Mouse (Mus musculus) limb, embryonic 14.5 days (tissue): ENCODE data around the gene Slc39a11. TPM values are rescaled to one million over a fixed set of nuclear protein-coding genes. Genes with fewer than 3 reads are reported as not detected.

Experiments used
- ATAC-seq: fragments of 200-750 bp; cut with Nextera tagmentation; 2 replicates; pipeline ENCODE4 v1.8.0; 2017; ENCODE audit warnings: low read depth, moderate number of reproducible peaks, moderate TSS enrichment; ENCODE audit not compliant: low FRiP score
- DNase-seq: peaks from one replicate; pipeline ENCODE4 v3.0.0-alpha.2; 2015; ENCODE audit warnings: low spot score
- H3K27ac ChIP-seq: fragments of 300-500 bp; sonication (generic); replicated peaks from 2 replicates; pipeline ENCODE4 v1.5.1; 2014; ENCODE audit warnings: low read depth, mild to moderate bottlenecking, low read length, moderate library complexity, mixed read lengths
- H3K27me3 ChIP-seq: fragments of 300-500 bp; sonication (generic); 2 replicates; pipeline ENCODE4 v1.6.1; 2014; ENCODE audit warnings: low read length, mixed read lengths; ENCODE audit not compliant: control insufficient read depth, insufficient read depth
- H3K36me3 ChIP-seq: fragments of 300-500 bp; sonication (generic); 2 replicates; pipeline ENCODE4 v1.6.1; 2014; ENCODE audit warnings: mild to moderate bottlenecking, low read length, moderate library complexity, mixed read lengths; ENCODE audit not compliant: control insufficient read depth, insufficient read depth
- H3K4me1 ChIP-seq: fragments of 300-500 bp; sonication (generic); 2 replicates; pipeline ENCODE4 v1.6.1; 2014; ENCODE audit warnings: antibody characterized with exemption, low read length, mixed read lengths; ENCODE audit not compliant: control insufficient read depth, insufficient read depth
- H3K4me2 ChIP-seq: fragments of 300-500 bp; sonication (generic); replicated peaks from 2 replicates; pipeline ENCODE4 v1.6.1; 2014; ENCODE audit warnings: low read depth, mild to moderate bottlenecking, low read length, moderate library complexity; ENCODE audit not compliant: severe bottlenecking
- H3K4me3 ChIP-seq: fragments of 300-500 bp; sonication (generic); replicated peaks from 2 replicates; pipeline ENCODE4 v1.5.1; 2014; ENCODE audit warnings: low read length
- H3K9ac ChIP-seq: fragments of 300-500 bp; sonication (generic); 2 replicates; pipeline ENCODE4 v1.6.1; 2014; ENCODE audit warnings: mild to moderate bottlenecking, low read depth, low read length, moderate library complexity; ENCODE audit not compliant: severe bottlenecking
- H3K9me3 ChIP-seq: fragments of 300-500 bp; sonication (generic); 2 replicates; pipeline ENCODE4 v1.6.1; 2016; ENCODE audit warnings: low read length; ENCODE audit not compliant: control insufficient read depth
- POLR2A ChIP-seq: fragments of 200-500 bp; IDR thresholded peaks from 2 replicates; pipeline ENCODE4 v1.8.0; 2012; ENCODE audit warnings: inconsistent platforms, mild to moderate bottlenecking, moderate library complexity, borderline replicate concordance; ENCODE audit not compliant: insufficient read depth, insufficient read length; ENCODE audit errors: extremely low read depth
- WGBS: fragments of 180-500 bp; shearing (Covaris S2); extraction: QIAGEN DNeasy Blood & Tissue Kit; methylation state at CpG from one replicate; pipeline ENCODE4 v1.1.7; 2014; 5-methylcytosine and 5-hydroxymethylcytosine counted together
- polyA plus RNA-seq, 2 experiments: library from polyadenylated mRNA; depleted of rRNA in 1 of 2; stranded (reverse) in 1 of 2; unstranded in 1 of 2; fragments of >200 nt; fragmentation: Nextera tagmentation in 1 of 2; extraction: Ambion mirVana in 1 of 2; gene quantifications; 2 replicates each; pipeline versions ENCODE4 v1.2.1 to v1.2.3; 2012 to 2014

The Slc39a11 gene
- polyA plus RNA-seq, 2 experiments = 17.2 to 24.5 TPM

DNA sequence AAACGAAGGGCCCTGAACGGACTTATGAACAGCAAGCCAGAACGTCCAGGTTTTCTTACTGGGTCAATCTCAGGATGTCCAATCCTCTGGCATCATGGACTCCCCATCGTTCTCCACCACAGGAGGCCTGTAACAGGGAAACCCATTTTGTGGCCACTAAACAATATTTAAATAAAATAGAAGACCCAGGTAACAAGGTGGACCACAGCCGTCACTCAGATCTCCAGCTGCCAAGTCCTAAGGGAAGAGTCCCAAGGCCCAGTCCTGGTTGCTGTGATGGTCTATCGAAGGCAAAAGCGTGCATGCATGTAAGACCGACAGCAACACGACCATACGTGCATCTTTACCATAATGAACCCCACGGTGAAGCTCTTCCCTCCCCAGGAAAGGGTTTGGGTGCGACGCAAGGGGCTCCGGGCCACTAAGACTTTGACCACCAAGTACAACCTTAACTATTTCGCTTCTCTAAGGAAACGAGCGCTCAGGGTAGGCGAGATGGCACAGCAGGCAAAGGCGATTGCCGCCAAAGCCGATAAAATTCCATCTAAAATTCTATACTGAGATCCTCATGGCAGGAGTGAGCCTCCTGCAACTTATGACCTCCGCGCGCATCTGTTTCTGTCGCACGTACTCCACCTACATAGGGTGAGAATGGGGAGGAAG lies 1.1 kb downstream of the Slc39a11 start, which contains the start of gene Cog1:
Gene Cog1, plus strand, starts transcription at position 480 of the 663 bp plus-strand sequence.
- H3K36me3 ChIP-seq = peaks cover 24% of the 10 kb centered on the region
- no peak for ATAC-seq
- no peaks in the 10 kb centered on the region for H3K27me3 ChIP-seq
- H3K4me2 ChIP-seq = peak within 1 kb of the TSS; percentile 72
- H3K4me1 ChIP-seq = peaks cover 18% of the 10 kb centered on the region
- peak within 1 kb of the TSS; percentile 95 for H3K9ac ChIP-seq
- 41% methylated on average over 26 of the region's 26 CpGs for WGBS
- no peak for TF ChIP-seq POLR2A
- peak within 1 kb of the TSS; percentile 89 for H3K27ac ChIP-seq
- H3K9me3 ChIP-seq = peaks cover 5% of the 10 kb centered on the region
- no peak for DNase-seq
- peak within 1 kb of the TSS; percentile 96 for H3K4me3 ChIP-seq

DNA sequence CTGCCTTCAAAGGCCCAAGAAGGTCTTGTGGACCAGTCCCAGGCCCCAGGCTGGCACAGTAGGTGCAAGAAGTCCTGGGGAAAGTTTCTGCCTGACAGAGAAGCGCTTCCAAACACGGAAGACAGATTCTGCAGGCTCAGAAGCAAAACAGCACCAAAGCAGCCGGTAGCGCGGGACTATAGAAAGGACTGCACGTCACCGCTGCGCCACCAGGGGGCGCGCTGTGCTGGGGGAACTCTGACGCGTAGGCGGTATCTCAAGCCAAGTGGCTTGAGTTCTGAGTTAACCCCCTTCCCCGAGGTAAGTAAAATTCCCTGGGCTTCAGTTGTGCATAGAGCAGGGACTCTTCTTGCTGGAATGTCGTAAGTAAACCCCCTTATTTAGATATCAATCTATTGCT lies 1.7 kb downstream of the Slc39a11 start:
- peaks cover 17% of the 10 kb centered on the region for H3K4me1 ChIP-seq
- ATAC-seq = 0 out of 2 replicates have a peak, but pooled peaks have one; percentile 16
- 5% methylated on average over 15 of the region's 15 CpGs for WGBS
- H3K36me3 ChIP-seq = peaks cover 18% of the 10 kb centered on the region
- no peaks in the 10 kb centered on the region for H3K27me3 ChIP-seq
- H3K27ac ChIP-seq = no peak overlapping the region
- H3K4me3 ChIP-seq = no peak overlapping the region
- peaks cover 5% of the 10 kb centered on the region for H3K9me3 ChIP-seq
- no peak overlapping the region for H3K9ac ChIP-seq
- H3K4me2 ChIP-seq = no peak overlapping the region; the same call in 1 of the 2 replicates
- peak; percentile 79 for DNase-seq
- TF ChIP-seq POLR2A = no peak

DNA sequence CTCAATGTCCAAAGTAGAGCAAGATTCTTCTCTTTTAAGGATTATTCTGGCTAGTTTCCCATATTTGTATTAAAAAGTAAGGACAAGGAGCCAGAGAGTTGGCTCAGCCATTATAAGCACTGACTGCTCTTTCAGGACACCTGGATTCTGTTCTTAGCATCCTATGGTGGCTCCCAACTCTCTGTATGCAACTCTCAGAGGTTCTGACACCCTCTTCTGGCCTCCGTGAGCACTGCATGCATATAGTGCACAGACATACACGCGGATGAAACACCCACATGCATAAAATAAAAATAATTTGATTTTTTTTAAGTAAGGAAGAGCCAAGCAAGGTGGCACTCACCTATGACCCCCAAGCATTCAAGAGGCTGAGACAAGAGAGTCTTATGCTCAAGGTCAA lies 4.7 kb downstream of the Slc39a11 start:
- no peaks in the 10 kb centered on the region for H3K36me3 ChIP-seq
- no peak for TF ChIP-seq POLR2A

DNA sequence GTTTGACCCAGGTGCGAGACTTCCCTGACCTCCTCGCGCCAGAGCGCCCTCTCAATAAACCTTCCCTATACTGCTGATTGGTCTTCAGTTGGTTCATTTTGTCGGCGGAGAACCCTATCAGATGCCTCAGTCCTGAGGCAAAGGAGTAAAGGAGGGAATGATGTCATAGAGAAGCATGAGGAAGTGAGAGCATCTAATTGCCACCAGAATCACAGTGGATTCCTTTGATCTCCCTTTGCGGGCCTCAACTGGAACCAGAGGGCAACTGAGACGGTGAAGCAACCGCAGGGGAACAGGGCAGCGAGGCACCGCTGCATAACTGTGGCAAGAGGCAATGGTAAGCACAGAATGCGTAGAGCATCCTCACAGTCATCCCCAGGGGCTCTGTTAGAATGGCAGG lies 11.2 kb downstream of the Slc39a11 start:
- DNase-seq (no peak), ATAC-seq (no peak)
- WGBS = 77% methylated on average over 12 of the region's 12 CpGs
- H3K9ac ChIP-seq = no peak overlapping the region
- H3K36me3 ChIP-seq = no peaks in the 10 kb centered on the region
- H3K27me3 ChIP-seq = no peaks in the 10 kb centered on the region
- no peak overlapping the region for H3K4me2 ChIP-seq
- no peak overlapping the region for H3K4me3 ChIP-seq
- H3K9me3 ChIP-seq = no peaks in the 10 kb centered on the region
- TF ChIP-seq POLR2A = no peak
- H3K27ac ChIP-seq = no peak overlapping the region
- no peaks in the 10 kb centered on the region for H3K4me1 ChIP-seq

More for the DNA sequence above, 4.7 kb downstream of the Slc39a11 start:
- 89% methylated on average over 3 of the region's 3 CpGs for WGBS
- Histone ChIP-seq H3K27ac (no peak overlapping the region), H3K9me3 (peaks cover 5% of the 10 kb centered on the region), H3K4me3 (no peak overlapping the region), H3K4me1 (peaks cover 7% of the 10 kb centered on the region), H3K9ac (no peak overlapping the region), H3K4me2 (no peak overlapping the region), H3K27me3 (no peaks in the 10 kb centered on the region)
- ATAC-seq (no peak), DNase-seq (no peak)

DNA sequence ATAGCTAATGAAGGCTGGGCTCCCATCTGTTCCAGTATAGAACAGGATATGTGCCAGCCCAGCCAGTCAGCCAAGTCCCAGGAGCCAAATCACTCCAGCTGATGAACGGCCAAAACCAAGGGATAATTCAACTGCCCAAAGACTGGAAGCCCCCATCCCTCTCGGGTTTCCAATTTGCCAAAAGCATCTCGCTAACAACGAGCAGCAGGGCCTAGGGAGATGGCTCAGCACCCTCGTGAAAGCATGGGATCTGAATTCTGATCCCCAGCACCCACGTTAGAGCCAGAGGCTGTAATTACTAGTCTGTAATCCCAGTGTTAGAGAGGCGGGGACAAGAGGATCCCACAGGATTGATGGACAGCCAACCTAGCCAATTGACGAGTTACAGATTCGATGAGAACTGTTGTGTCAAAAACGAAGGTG lies 15.2 kb downstream of the Slc39a11 start:
- ATAC-seq = no peak
- Histone ChIP-seq H3K4me3 (no peak overlapping the region), H3K4me2 (no peak overlapping the region), H3K9me3 (no peaks in the 10 kb centered on the region), H3K27ac (no peak overlapping the region), H3K27me3 (no peaks in the 10 kb centered on the region), H3K36me3 (no peaks in the 10 kb centered on the region), H3K9ac (no peak overlapping the region), H3K4me1 (no peaks in the 10 kb centered on the region)
- WGBS = 60% methylated on average over 10 of the region's 10 CpGs
- no peak for TF ChIP-seq POLR2A
- DNase-seq = no peak

DNA sequence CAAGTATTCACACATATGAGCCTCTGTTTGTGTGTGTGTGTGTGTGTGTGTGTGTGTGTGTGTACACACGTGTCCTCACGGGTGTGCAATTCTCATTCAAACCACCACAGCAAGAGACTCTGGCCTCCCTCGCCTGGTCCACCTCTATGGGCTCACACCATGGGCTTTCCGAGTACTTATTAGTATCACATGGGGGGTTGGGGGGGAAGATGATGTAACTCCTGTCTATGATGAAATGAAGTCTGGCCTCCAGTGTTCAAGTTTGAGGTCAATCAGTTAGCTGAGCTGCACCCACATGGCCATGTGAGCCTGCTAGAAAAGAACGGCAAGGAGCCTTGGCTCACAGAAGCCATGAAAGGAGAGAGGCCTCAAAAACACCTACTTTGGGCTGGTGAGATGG lies 16.5 kb downstream of the Slc39a11 start:
- Histone ChIP-seq H3K4me2 (no peak overlapping the region), H3K27ac (no peak overlapping the region), H3K9me3 (no peaks in the 10 kb centered on the region), H3K4me1 (no peaks in the 10 kb centered on the region), H3K36me3 (no peaks in the 10 kb centered on the region), H3K27me3 (no peaks in the 10 kb centered on the region), H3K4me3 (no peak overlapping the region), H3K9ac (no peak overlapping the region)
- no peak for TF ChIP-seq POLR2A
- DNase-seq = no peak
- ATAC-seq = no peak
- WGBS = 87% methylated on average over 5 of the region's 5 CpGs
